Mouse (Mus musculus) hindbrain, postnatal 0 days (tissue): ENCODE results near the gene Aar2. TPM values are rescaled to one million over a fixed set of nuclear protein-coding genes. Genes with fewer than 3 reads are reported as not detected.

Experiments
- ATAC-seq: fragments of 200-750 bp; cut with Nextera tagmentation; 2 replicates; pipeline ENCODE4 v1.8.0; 2017; ENCODE audit warnings: mild to moderate bottlenecking, moderate TSS enrichment, moderate library complexity
- DNase-seq: peaks from one replicate; pipeline ENCODE4 v3.0.0-alpha.2; 2015; ENCODE audit warnings: low spot score
- H3K27ac ChIP-seq: fragments of 300-500 bp; sonication (generic); 2 replicates; pipeline ENCODE4 v1.5.1; 2014; ENCODE audit warnings: mild to moderate bottlenecking
- H3K27me3 ChIP-seq: fragments of 300-500 bp; sonication (generic); 2 replicates; pipeline ENCODE4 v1.6.1; 2014; ENCODE audit warnings: low read length, mixed read lengths; ENCODE audit not compliant: insufficient read depth
- H3K36me3 ChIP-seq: fragments of 300-500 bp; sonication (generic); 2 replicates; pipeline ENCODE4 v1.6.1; 2014; ENCODE audit warnings: low read length, mixed read lengths; ENCODE audit not compliant: insufficient read depth
- H3K4me1 ChIP-seq: fragments of 300-500 bp; sonication (generic); 2 replicates; pipeline ENCODE4 v1.6.1; 2014; ENCODE audit warnings: antibody characterized with exemption, low read length, mixed read lengths; ENCODE audit not compliant: insufficient read depth
- H3K4me2 ChIP-seq: fragments of 300-500 bp; sonication (generic); 2 replicates; pipeline ENCODE4 v1.6.1; 2014; ENCODE audit warnings: low read depth, mild to moderate bottlenecking, low read length, moderate library complexity, mixed read lengths
- H3K4me3 ChIP-seq: fragments of 300-500 bp; sonication (generic); 2 replicates; pipeline ENCODE4 v1.5.1; 2014; ENCODE audit warnings: low read length
- H3K9ac ChIP-seq: fragments of 300-500 bp; sonication (generic); replicated peaks from 2 replicates; pipeline ENCODE4 v1.6.1; 2014; ENCODE audit warnings: mild to moderate bottlenecking, low read length, moderate library complexity, mixed read lengths
- H3K9me3 ChIP-seq: fragments of 300-500 bp; sonication (generic); 2 replicates; pipeline ENCODE4 v1.6.1; 2016; ENCODE audit warnings: low read length, mixed read lengths
- CTCF ChIP-seq: IDR thresholded peaks from 2 replicates; pipeline ENCODE4 v1.5.1; 2016; ENCODE audit warnings: antibody characterized with exemption, control low read depth, low read depth
- WGBS: fragments of 180-500 bp; shearing (Covaris S2); extraction: QIAGEN DNeasy Blood & Tissue Kit; methylation state at CpG from one replicate; pipeline ENCODE4 v1.1.7; 2014; 5-methylcytosine and 5-hydroxymethylcytosine counted together
- polyA plus RNA-seq: library from polyadenylated mRNA; unstranded; fragments of >200 nt; fragmentation: Nextera tagmentation; extraction: Ambion mirVana; gene quantifications from 2 replicates; pipeline ENCODE4 v1.2.1, GENCODE M21; 2015
- total RNA-seq: library from RNA; depleted of rRNA; stranded (reverse); fragments of >200 nt; gene quantifications from 2 replicates; pipeline ENCODE4 v1.2.3, GENCODE M21; 2014

Gene Aar2
- total and polyA plus RNA-seq, 2 experiments from 2014 or later, result 40.3 to 61.6 TPM

DNA sequence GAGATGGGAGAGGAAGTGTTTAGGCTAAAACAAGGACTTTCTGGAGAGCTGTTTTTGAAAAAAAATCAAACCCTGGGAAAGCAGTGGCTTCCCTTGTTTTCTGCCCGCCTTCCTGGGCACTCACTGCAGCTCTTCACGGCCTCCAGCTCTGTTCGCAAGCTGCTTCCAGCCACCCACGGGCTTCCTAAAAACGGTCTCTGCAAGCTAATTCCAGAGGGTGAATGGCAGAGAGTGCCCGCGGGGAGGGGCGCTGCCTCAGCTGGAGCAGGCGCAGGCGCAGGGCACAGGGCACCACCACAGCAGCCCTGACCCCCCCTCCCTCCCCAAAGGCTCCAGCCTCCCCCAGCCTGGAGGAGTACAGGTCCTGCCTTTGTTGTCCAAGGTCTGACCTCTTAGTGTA is 33.9 kb downstream of the Aar2 start:
- no peak overlapping the region for H3K4me2 ChIP-seq
- no peak overlapping the region for H3K4me3 ChIP-seq
- no peak overlapping the region for H3K9ac ChIP-seq
- H3K27ac ChIP-seq, result peak overlapping the region; percentile 46; the same call in 1 of the 2 replicates
- H3K9me3 ChIP-seq, result no peaks in the 10 kb centered on the region
- TF ChIP-seq CTCF, result no peak
- H3K4me1 ChIP-seq, result peaks cover 11% of the 10 kb centered on the region
- WGBS, result 27% methylated on average over 10 of the region's 10 CpGs
- DNase-seq (peak; percentile 61), ATAC-seq (peak; percentile 58)
- H3K36me3 ChIP-seq, result no peaks in the 10 kb centered on the region
- H3K27me3 ChIP-seq, result no peaks in the 10 kb centered on the region

GRCm38 (mm10) chr2:156582887-156583286 is 35.5 kb downstream of the Aar2 start:
- no peak overlapping the region for H3K4me2 ChIP-seq
- 86% methylated on average over 10 of the region's 10 CpGs for WGBS
- no peaks in the 10 kb centered on the region for H3K36me3 ChIP-seq
- H3K27ac ChIP-seq, result no peak overlapping the region
- H3K9ac ChIP-seq, result no peak overlapping the region
- ATAC-seq, result no peak
- no peak overlapping the region for H3K4me3 ChIP-seq
- no peaks in the 10 kb centered on the region for H3K27me3 ChIP-seq
- no peak for DNase-seq
- TF ChIP-seq CTCF, result no peak
- H3K4me1 ChIP-seq, result peaks cover 11% of the 10 kb centered on the region
- H3K9me3 ChIP-seq, result no peaks in the 10 kb centered on the region

- TF ChIP-seq CTCF, result peak; percentile 48
- peak overlapping the region; percentile 27; the same call in 1 of the 2 replicates for H3K27ac ChIP-seq
- ATAC-seq (peak; percentile 38), DNase-seq (peak; percentile 34)
- H3K36me3 ChIP-seq, result no peaks in the 10 kb centered on the region
- H3K4me3 ChIP-seq, result no peak overlapping the region
- H3K4me1 ChIP-seq, result peaks cover 11% of the 10 kb centered on the region
- H3K9me3 ChIP-seq, result no peaks in the 10 kb centered on the region
- WGBS, result 48% methylated on average over 11 of the region's 11 CpGs
- H3K4me2 ChIP-seq, result peak overlapping the region; percentile 42
- H3K9ac ChIP-seq, result 0 out of 2 replicates have a peak overlapping the region, but pooled peaks have one; percentile 21
- H3K27me3 ChIP-seq, result no peaks in the 10 kb centered on the region
Observed at GRCm38 (mm10) chr2:156584154-156584796, 36.9 kb downstream of the Aar2 start.

DNA sequence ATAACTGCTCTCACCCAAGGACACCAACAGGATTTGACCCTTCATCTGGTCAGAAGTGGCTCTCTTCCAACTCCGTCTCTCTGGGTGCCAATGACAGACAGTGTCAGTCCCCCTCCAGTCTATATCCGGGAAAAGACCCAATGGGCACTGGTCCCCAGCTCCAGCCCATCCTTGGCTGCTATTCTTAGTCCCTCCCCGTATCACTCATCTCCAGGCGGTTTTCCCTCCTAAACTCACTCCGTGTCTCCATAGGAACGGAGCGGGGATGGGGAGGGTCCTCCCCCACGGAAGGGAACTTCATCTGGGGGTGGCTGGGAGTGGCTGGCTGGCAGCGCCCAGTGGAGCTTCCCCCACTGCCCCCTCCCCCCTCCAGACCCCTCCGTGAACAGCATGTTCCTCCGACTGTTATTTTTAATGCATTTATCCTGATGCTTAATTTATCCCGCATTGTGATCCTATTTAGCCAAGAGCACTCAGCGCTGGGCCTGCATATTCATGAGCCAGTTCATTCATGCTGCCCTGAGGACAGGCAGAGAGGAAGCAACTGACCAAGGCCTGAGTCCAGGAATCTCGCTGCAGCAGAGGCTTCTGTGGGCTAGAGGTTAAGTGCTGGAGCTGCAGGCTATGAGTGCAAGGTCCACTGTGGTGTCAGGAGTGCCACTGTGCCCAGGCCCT is 37.5 kb downstream of the Aar2 start:
- H3K4me1 ChIP-seq, result peaks cover 11% of the 10 kb centered on the region
- peak overlapping the region; percentile 27; the same call in 1 of the 2 replicates for H3K27ac ChIP-seq
- no peak for TF ChIP-seq CTCF
- DNase-seq, result peak; percentile 69
- H3K9ac ChIP-seq, result peak overlapping the region; percentile 21; the same call in 1 of the 2 replicates
- H3K27me3 ChIP-seq, result no peaks in the 10 kb centered on the region
- peak overlapping the region; percentile 42 for H3K4me2 ChIP-seq
- no peaks in the 10 kb centered on the region for H3K36me3 ChIP-seq
- WGBS, result 12% methylated on average over 14 of the region's 14 CpGs
- peak overlapping the region; percentile 11 for H3K4me3 ChIP-seq
- no peaks in the 10 kb centered on the region for H3K9me3 ChIP-seq
- ATAC-seq, result peak; percentile 83

- H3K4me2 ChIP-seq, result no peak overlapping the region
- H3K4me1 ChIP-seq, result peaks cover 10% of the 10 kb centered on the region
- no peaks in the 10 kb centered on the region for H3K27me3 ChIP-seq
- H3K4me3 ChIP-seq, result no peak overlapping the region
- 87% methylated on average over 9 of the region's 9 CpGs for WGBS
- TF ChIP-seq CTCF, result no peak
- no peak for DNase-seq
- no peak for ATAC-seq
- no peaks in the 10 kb centered on the region for H3K9me3 ChIP-seq
- H3K27ac ChIP-seq, result no peak overlapping the region
- no peaks in the 10 kb centered on the region for H3K36me3 ChIP-seq
- no peak overlapping the region for H3K9ac ChIP-seq
Observed at GRCm38 (mm10) chr2:156589481-156589880, 42.1 kb downstream of the Aar2 start.

GRCm38 (mm10) chr2:156594987-156595490 is 47.7 kb downstream of the Aar2 start:
- Histone ChIP-seq H3K4me1 (no peaks in the 10 kb centered on the region), H3K36me3 (no peaks in the 10 kb centered on the region), H3K4me3 (no peak overlapping the region), H3K4me2 (no peak overlapping the region), H3K9ac (no peak overlapping the region), H3K27me3 (no peaks in the 10 kb centered on the region), H3K27ac (no peak overlapping the region), H3K9me3 (no peaks in the 10 kb centered on the region)
- ATAC-seq (no peak), DNase-seq (no peak)
- TF ChIP-seq CTCF, result no peak
- 74% methylated on average over 15 of the region's 15 CpGs for WGBS
